Mouse (Mus musculus): Measurements from ENCODE around the gene Tnfrsf9. TPM values are rescaled to one million over a fixed set of nuclear protein-coding genes. Genes with fewer than 3 reads are reported as not detected.

Tnfrsf9 gene
- total RNA-seq, 1 experiment from 2014 or later: 0.15 TPM

DNA sequence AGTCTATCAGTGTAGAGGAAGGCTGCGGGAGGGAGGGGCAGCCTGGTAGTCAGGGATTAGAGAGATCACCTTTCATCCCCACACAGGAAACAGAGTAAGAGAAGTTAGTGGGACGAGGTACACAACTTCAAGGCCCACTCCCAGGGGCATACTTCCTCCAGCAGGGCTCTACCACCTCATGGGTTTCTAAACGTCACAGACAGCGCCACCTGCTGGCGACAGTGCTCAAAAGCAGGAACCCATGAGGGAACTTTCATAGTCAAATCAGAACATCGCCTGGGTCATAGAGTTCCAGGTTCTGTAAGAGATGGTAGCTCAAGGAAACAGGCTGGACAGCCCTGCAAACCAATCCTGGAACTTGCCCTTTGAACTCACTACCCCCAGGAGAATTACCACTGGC, 75.8 kb downstream of the Tnfrsf9 start:
- DNase-seq: peak; percentile 61

Other genes with a start within 250 kb of the Tnfrsf9 start
- 56.6 and 115 TPM in 2 replicates for gene Errfi1, start 60.6 kb upstream of the Tnfrsf9 start, total RNA-seq (2021)
- 251 and 259 TPM in 2 replicates for gene Park7, start 125 bp upstream of the Tnfrsf9 start, total RNA-seq (2021)
- not detected in 2 replicates for gene Uts2, start 82.5 kb downstream of the Tnfrsf9 start, total RNA-seq (2021)
- gene Per3, start 130.1 kb downstream of the Tnfrsf9 start, total RNA-seq (2021): 22.3 and 24.3 TPM in 2 replicates
- gene Vamp3, start 143.4 kb downstream of the Tnfrsf9 start, total RNA-seq (2021): 83.9 and 85.7 TPM in 2 replicates
- not detected in 2 replicates for gene Gm13090, start 175.0 kb downstream of the Tnfrsf9 start, total RNA-seq (2021)

Data from adrenal gland, postnatal 14 days (tissue).